Mouse (Mus musculus): ENCODE results near the gene D430042O09Rik. TPM values are rescaled to one million over a fixed set of nuclear protein-coding genes. Genes with fewer than 3 reads are reported as not detected.

The D430042O09Rik gene
- total and polyA plus RNA-seq, 3 experiments, result 1.8 to 4.8 (median 3.4) TPM

GRCm38 (mm10) chr7:125838078-125838742 is 130.5 kb downstream of the D430042O09Rik start:
- no peak overlapping the region for H3K9ac ChIP-seq (ENCODE audit: insufficient read depth, low read depth)
- H3K27ac ChIP-seq (ENCODE audit: insufficient read depth, low read depth), result no peak overlapping the region
- H3K27me3 ChIP-seq (replicated peaks), result no peaks in the 10 kb centered on the region
- H3K36me3 ChIP-seq (replicated peaks in 1 of 2; ENCODE audit: control insufficient read depth in 1 of 2, insufficient read depth in 1 of 2, low read length in 1 of 2), result peaks cover 0 to 3% of the 10 kb centered on the region in 2 experiments
- H3K9me3 ChIP-seq (replicated peaks; ENCODE audit: low read length), result peaks cover 2% of the 10 kb centered on the region
- H3K4me3 ChIP-seq (replicated peaks in 1 of 3; ENCODE audit: low read depth in 2 of 3, low read length in 2 of 3, poor library complexity in 1 of 3), result no peak overlapping the region
- H3K79me2 ChIP-seq (replicated peaks; ENCODE audit: control insufficient read depth, extremely low read depth, insufficient read depth, poor library complexity, severe bottlenecking), result no peaks in the 10 kb centered on the region
- H3K4me2 ChIP-seq (ENCODE audit: insufficient read depth, low read depth, poor library complexity, severe bottlenecking), result no peak overlapping the region
- DNase-seq (ENCODE audit: extremely low read depth), result no peak
- TF ChIP-seq MXI1 (IDR thresholded peaks at IDR 0.05; ENCODE audit: low read depth, low read length), result no peak
- no peak for TF ChIP-seq MAFK (IDR thresholded peaks at IDR 0.05; ENCODE audit: insufficient replicate concordance, low read length)
- no peak for TF ChIP-seq ETS1 (conservative IDR thresholded peaks at IDR 0.05; ENCODE audit: low read depth, low read length)
- no peak for TF ChIP-seq JUN (IDR thresholded peaks at IDR 0.05; ENCODE audit: insufficient read depth, low read depth, low read length)
- TF ChIP-seq MAX (IDR thresholded peaks at IDR 0.05; ENCODE audit: low read length), result no peak
- no peak for TF ChIP-seq NRF1 (IDR thresholded peaks at IDR 0.05; ENCODE audit: low read depth, low read length)
- TF ChIP-seq PAX5 (IDR thresholded peaks at IDR 0.05; ENCODE audit: low read length), result no peak
- TF ChIP-seq KAT2A (IDR thresholded peaks at IDR 0.05; ENCODE audit: insufficient replicate concordance, low read length), result no peak
- no peak for TF ChIP-seq EP300 (IDR thresholded peaks at IDR 0.05; ENCODE audit: low read length)
- no peak for TF ChIP-seq TCF12 (IDR thresholded peaks at IDR 0.05; ENCODE audit: low read depth, low read length)
- TF ChIP-seq TBP (conservative IDR thresholded peaks at IDR 0.05; ENCODE audit: low read depth, low read length), result no peak
- no peak for TF ChIP-seq ELF1 (IDR thresholded peaks at IDR 0.05; ENCODE audit: low read depth, low read length)
- no peak for TF ChIP-seq POLR2A (IDR thresholded peaks at IDR 0.05; ENCODE audit: low read depth, low read length)
- no peak for TF ChIP-seq E2F4 (IDR thresholded peaks at IDR 0.05; ENCODE audit: insufficient replicate concordance, low read depth, low read length)
- dilution Hi-C loops (cut with MboI; ENCODE audit: extremely low pct_ligation_motif_present, extremely low pct_unique_long_range_greater_than_20kb, low sequenced_read_pairs), result no loop called here
- H3K4me1 ChIP-seq (ENCODE audit: control insufficient read depth in 1 of 2, insufficient read depth in 2 of 2), result peaks cover 0 to 21% of the 10 kb centered on the region in 2 experiments; a peak in 2 of 4 replicates
- in situ Hi-C loops (cut with MboI; ENCODE audit: low pct_ligation_motif_present, low pct_unique_long_range_greater_than_20kb, low sequenced_read_pairs), result no loop called here

- peaks cover 0 to 4% of the 10 kb centered on the region in 2 experiments for H3K36me3 ChIP-seq (replicated peaks in 1 of 2; ENCODE audit: control insufficient read depth in 1 of 2, insufficient read depth in 1 of 2, low read length in 1 of 2)
- peaks cover 0 to 17% of the 10 kb centered on the region in 2 experiments; a peak in 2 of 4 replicates for H3K4me1 ChIP-seq (ENCODE audit: control insufficient read depth in 1 of 2, insufficient read depth in 2 of 2)
- no peak for DNase-seq (ENCODE audit: extremely low read depth)
- H3K27ac ChIP-seq (ENCODE audit: insufficient read depth, low read depth), result no peak overlapping the region
- no peaks in the 10 kb centered on the region for H3K9me3 ChIP-seq (replicated peaks; ENCODE audit: low read length)
- H3K4me3 ChIP-seq (replicated peaks in 1 of 3; ENCODE audit: low read depth in 2 of 3, low read length in 2 of 3, poor library complexity in 1 of 3), result no peak overlapping the region
- TF ChIP-seq CTCF (conservative IDR thresholded peaks at IDR 0.05 in 1 of 2, IDR thresholded peaks at IDR 0.05 in 1 of 2; ENCODE audit: low read depth in 2 of 2, low read length in 2 of 2), result no peak
- TF ChIP-seq HCFC1 (IDR thresholded peaks at IDR 0.05; ENCODE audit: low read depth, low read length), result no peak
- TF ChIP-seq MAFK (IDR thresholded peaks at IDR 0.05; ENCODE audit: insufficient replicate concordance, low read length), result no peak
- no peak for TF ChIP-seq ZNF384 (IDR thresholded peaks at IDR 0.05; ENCODE audit: low read depth, low read length)
- no peak for TF ChIP-seq ETS1 (conservative IDR thresholded peaks at IDR 0.05; ENCODE audit: low read depth, low read length)
- no peak for TF ChIP-seq JUND (conservative IDR thresholded peaks at IDR 0.05; ENCODE audit: low read depth, low read length)
- TF ChIP-seq BHLHE40 (IDR thresholded peaks at IDR 0.05; ENCODE audit: low read depth, low read length), result no peak
- no peak for TF ChIP-seq USF1 (IDR thresholded peaks at IDR 0.05; ENCODE audit: low read depth, low read length)
- no peak for TF ChIP-seq TBP (conservative IDR thresholded peaks at IDR 0.05; ENCODE audit: low read depth, low read length)
- no peaks in the 10 kb centered on the region for H3K79me2 ChIP-seq (replicated peaks; ENCODE audit: control insufficient read depth, extremely low read depth, insufficient read depth, poor library complexity, severe bottlenecking)
- in situ Hi-C loops (cut with MboI; ENCODE audit: low pct_ligation_motif_present, low pct_unique_long_range_greater_than_20kb, low sequenced_read_pairs) (no loop called here), dilution Hi-C loops (cut with MboI; ENCODE audit: extremely low pct_ligation_motif_present, extremely low pct_unique_long_range_greater_than_20kb, low sequenced_read_pairs) (no loop called here)
- H3K4me2 ChIP-seq (ENCODE audit: insufficient read depth, low read depth, poor library complexity, severe bottlenecking), result no peak overlapping the region
- H3K27me3 ChIP-seq (replicated peaks), result no peaks in the 10 kb centered on the region
- H3K9ac ChIP-seq (ENCODE audit: insufficient read depth, low read depth), result no peak overlapping the region
Measured at GRCm38 (mm10) chr7:125845611-125846010, 137.9 kb downstream of the D430042O09Rik start.
